Mouse (Mus musculus): Measurements from ENCODE around the gene Gm17617. TPM values are rescaled to one million over a fixed set of nuclear protein-coding genes. Genes with fewer than 3 reads are reported as not detected.
A peak's percentile ranks its signal among the peaks of the same experiment; 100 is the strongest.

The Gm17617 gene
- polyA plus RNA-seq (2015; fragmentation: Nextera tagmentation; extraction: Ambion mirVana), result not detected in 2 replicates

GRCm38 (mm10) chr13:55133448-55133847 is at the start of gene Gm17617:
Gm17617 (minus strand) TSS chr13:55133548.
- 98% methylated on average over 2 of the region's 2 CpGs for WGBS
- ATAC-seq, result no peak
- Histone ChIP-seq H3K36me3 (peaks cover 55% of the 10 kb centered on the region), H3K9me3 (no peaks in the 10 kb centered on the region), H3K4me3 (replicated peaks) (no peak within 1 kb of the TSS), H3K4me2 (replicated peaks) (no peak within 1 kb of the TSS), H3K9ac (replicated peaks) (no peak within 1 kb of the TSS), H3K27ac (no peak within 1 kb of the TSS), H3K4me1 (replicated peaks) (no peaks in the 10 kb centered on the region), H3K27me3 (no peaks in the 10 kb centered on the region)

- Histone ChIP-seq H3K4me3 (replicated peaks) (peak overlapping the region; percentile 27), H3K9me3 (no peaks in the 10 kb centered on the region), H3K36me3 (no peaks in the 10 kb centered on the region), H3K9ac (replicated peaks) (peak overlapping the region; percentile 52), H3K27me3 (no peaks in the 10 kb centered on the region), H3K27ac (peak overlapping the region; percentile 75), H3K4me2 (replicated peaks) (peak overlapping the region; percentile 53), H3K4me1 (replicated peaks) (peaks cover 6% of the 10 kb centered on the region)
- 2% methylated on average over 23 of the region's 23 CpGs for WGBS
- ATAC-seq, result peak; percentile 81
Observed at GRCm38 (mm10) chr13:55182173-55182894, 49.0 kb upstream of the Gm17617 start.

- Histone ChIP-seq H3K4me1 (replicated peaks) (peaks cover 6% of the 10 kb centered on the region), H3K27ac (peak overlapping the region; percentile 75; the same call in 1 of the 2 replicates), H3K9ac (replicated peaks) (no peak overlapping the region), H3K9me3 (no peaks in the 10 kb centered on the region), H3K4me3 (replicated peaks) (0 out of 2 replicates have a peak overlapping the region, but pooled peaks have one; percentile 27), H3K4me2 (replicated peaks) (peak overlapping the region; percentile 53; the same call in 1 of the 2 replicates), H3K27me3 (no peaks in the 10 kb centered on the region), H3K36me3 (no peaks in the 10 kb centered on the region)
- ATAC-seq, result no peak
- 79% methylated on average over 2 of the region's 2 CpGs for WGBS
Observed at GRCm38 (mm10) chr13:55181786-55182172, 48.4 kb upstream of the Gm17617 start.

- ATAC-seq, result no peak
Observed at GRCm38 (mm10) chr13:55179591-55179990, 46.2 kb upstream of the Gm17617 start.

GRCm38 (mm10) chr13:55178556-55178955 is 45.2 kb upstream of the Gm17617 start:
- Histone ChIP-seq H3K4me1 (replicated peaks) (peaks cover 6% of the 10 kb centered on the region), H3K9me3 (no peaks in the 10 kb centered on the region), H3K4me2 (replicated peaks) (no peak overlapping the region), H3K4me3 (replicated peaks) (no peak overlapping the region), H3K27me3 (no peaks in the 10 kb centered on the region), H3K27ac (no peak overlapping the region), H3K36me3 (no peaks in the 10 kb centered on the region), H3K9ac (replicated peaks) (no peak overlapping the region)
- peak; percentile 21; the same call in 1 of the 2 replicates for ATAC-seq
- 36% methylated on average over 2 of the region's 2 CpGs for WGBS

More at GRCm38 (mm10) chr13:55179591-55179990, 46.2 kb upstream of the Gm17617 start:
- Histone ChIP-seq H3K9me3 (no peaks in the 10 kb centered on the region), H3K4me1 (replicated peaks) (peaks cover 6% of the 10 kb centered on the region), H3K4me3 (replicated peaks) (no peak overlapping the region), H3K36me3 (no peaks in the 10 kb centered on the region), H3K27me3 (no peaks in the 10 kb centered on the region), H3K9ac (replicated peaks) (no peak overlapping the region), H3K27ac (no peak overlapping the region), H3K4me2 (replicated peaks) (no peak overlapping the region)
- WGBS, result 93% methylated on average over 3 of the region's 3 CpGs

- Histone ChIP-seq H3K36me3 (no peaks in the 10 kb centered on the region), H3K4me1 (replicated peaks) (peaks cover 6% of the 10 kb centered on the region), H3K27me3 (no peaks in the 10 kb centered on the region), H3K9me3 (no peaks in the 10 kb centered on the region), H3K4me3 (replicated peaks) (no peak overlapping the region), H3K9ac (replicated peaks) (no peak overlapping the region), H3K27ac (no peak overlapping the region), H3K4me2 (replicated peaks) (no peak overlapping the region)
- ATAC-seq, result no peak; the same call in 1 of the 2 replicates
- WGBS, result 63% methylated on average over 4 of the region's 4 CpGs
Observed at GRCm38 (mm10) chr13:55177903-55178496, 44.7 kb upstream of the Gm17617 start.

- Histone ChIP-seq H3K4me2 (replicated peaks) (no peak overlapping the region), H3K9me3 (no peaks in the 10 kb centered on the region), H3K27ac (no peak overlapping the region), H3K4me1 (replicated peaks) (peaks cover 14% of the 10 kb centered on the region), H3K4me3 (replicated peaks) (no peak overlapping the region), H3K36me3 (no peaks in the 10 kb centered on the region), H3K27me3 (peaks cover 3% of the 10 kb centered on the region; the same call in 1 of the 2 replicates), H3K9ac (replicated peaks) (no peak overlapping the region)
- 93% methylated on average over 6 of the region's 6 CpGs for WGBS
- no peak for ATAC-seq
Observed at GRCm38 (mm10) chr13:55176265-55176664, 42.9 kb upstream of the Gm17617 start.

- Histone ChIP-seq H3K36me3 (no peaks in the 10 kb centered on the region), H3K4me3 (replicated peaks) (no peak overlapping the region), H3K9ac (replicated peaks) (no peak overlapping the region), H3K4me1 (replicated peaks) (peaks cover 19% of the 10 kb centered on the region), H3K27ac (no peak overlapping the region), H3K9me3 (no peaks in the 10 kb centered on the region), H3K4me2 (replicated peaks) (no peak overlapping the region), H3K27me3 (peaks cover 3% of the 10 kb centered on the region; the same call in 1 of the 2 replicates)
- 78% methylated on average over 11 of the region's 11 CpGs for WGBS
- no peak for ATAC-seq
Observed at GRCm38 (mm10) chr13:55174347-55174746, 41.0 kb upstream of the Gm17617 start.

- 46% methylated on average over 7 of the region's 7 CpGs for WGBS
Observed at GRCm38 (mm10) chr13:55172336-55172770, 39.0 kb upstream of the Gm17617 start.

GRCm38 (mm10) chr13:55171517-55172335 is 38.4 kb upstream of the Gm17617 start:
- peak overlapping the region; percentile 84 for H3K27ac ChIP-seq
- no peaks in the 10 kb centered on the region for H3K36me3 ChIP-seq
- H3K4me3 ChIP-seq (replicated peaks), result no peak overlapping the region; the same call in 1 of the 2 replicates
- peaks cover 3% of the 10 kb centered on the region; the same call in 1 of the 2 replicates for H3K27me3 ChIP-seq
- H3K4me1 ChIP-seq (replicated peaks), result peaks cover 34% of the 10 kb centered on the region
- peak overlapping the region; percentile 53 for H3K9ac ChIP-seq (replicated peaks)
- ATAC-seq, result peak; percentile 71
- 17% methylated on average over 26 of the region's 26 CpGs for WGBS
- no peaks in the 10 kb centered on the region for H3K9me3 ChIP-seq
- peak overlapping the region; percentile 43 for H3K4me2 ChIP-seq (replicated peaks)

More at GRCm38 (mm10) chr13:55172336-55172770, 39.0 kb upstream of the Gm17617 start:
- Histone ChIP-seq H3K4me2 (replicated peaks) (peak overlapping the region; percentile 43; the same call in 1 of the 2 replicates), H3K36me3 (no peaks in the 10 kb centered on the region), H3K27ac (peak overlapping the region; percentile 84), H3K4me3 (replicated peaks) (no peak overlapping the region), H3K9ac (replicated peaks) (no peak overlapping the region), H3K27me3 (peaks cover 3% of the 10 kb centered on the region; the same call in 1 of the 2 replicates), H3K9me3 (no peaks in the 10 kb centered on the region), H3K4me1 (replicated peaks) (peaks cover 34% of the 10 kb centered on the region)
- ATAC-seq, result no peak

- Histone ChIP-seq H3K36me3 (no peaks in the 10 kb centered on the region), H3K4me2 (replicated peaks) (no peak overlapping the region), H3K27me3 (peaks cover 3% of the 10 kb centered on the region; the same call in 1 of the 2 replicates), H3K4me3 (replicated peaks) (no peak overlapping the region), H3K4me1 (replicated peaks) (peaks cover 34% of the 10 kb centered on the region), H3K27ac (peak overlapping the region; percentile 49), H3K9me3 (no peaks in the 10 kb centered on the region), H3K9ac (replicated peaks) (peak overlapping the region; percentile 4; the same call in 1 of the 2 replicates)
- 39% methylated on average over 13 of the region's 13 CpGs for WGBS
- peak; percentile 86 for ATAC-seq
Observed at GRCm38 (mm10) chr13:55168958-55169369, 35.6 kb upstream of the Gm17617 start.

Measured in midbrain, embryonic 13.5 days (tissue).